Mouse (Mus musculus): Measurements from ENCODE around the gene Cyb5b. TPM values are rescaled to one million over a fixed set of nuclear protein-coding genes. Genes with fewer than 3 reads are reported as not detected.

Gene Cyb5b
- polyA plus RNA-seq, 1 experiment from 2014 or later: 93.2 TPM

- H3K4me2 ChIP-seq (replicated peaks; ENCODE audit: low read depth): no peak overlapping the region
- no peaks in the 10 kb centered on the region for H3K36me3 ChIP-seq (ENCODE audit: control insufficient read depth, insufficient read depth)
- WGBS: 56% methylated on average over 9 of the region's 9 CpGs
- ATAC-seq: no peak
- H3K9ac ChIP-seq (ENCODE audit: low read depth, low read length): no peak overlapping the region
- no peak overlapping the region for H3K27ac ChIP-seq (ENCODE audit: low read depth, low read length)
- H3K9me3 ChIP-seq (ENCODE audit: control insufficient read depth): no peaks in the 10 kb centered on the region
- H3K4me1 ChIP-seq (replicated peaks; ENCODE audit: control insufficient read depth, insufficient read depth, low read length): no peaks in the 10 kb centered on the region
- no peaks in the 10 kb centered on the region for H3K27me3 ChIP-seq (replicated peaks; ENCODE audit: control insufficient read depth, insufficient read depth, low read length)
- TF ChIP-seq CTCF (IDR thresholded peaks at IDR 0.05; ENCODE audit: low read depth): no peak
- no peak overlapping the region for H3K4me3 ChIP-seq (ENCODE audit: low read depth, low read length)
Measured at GRCm38 (mm10) chr8:107226183-107226582, 75.7 kb downstream of the Cyb5b start.

DNA sequence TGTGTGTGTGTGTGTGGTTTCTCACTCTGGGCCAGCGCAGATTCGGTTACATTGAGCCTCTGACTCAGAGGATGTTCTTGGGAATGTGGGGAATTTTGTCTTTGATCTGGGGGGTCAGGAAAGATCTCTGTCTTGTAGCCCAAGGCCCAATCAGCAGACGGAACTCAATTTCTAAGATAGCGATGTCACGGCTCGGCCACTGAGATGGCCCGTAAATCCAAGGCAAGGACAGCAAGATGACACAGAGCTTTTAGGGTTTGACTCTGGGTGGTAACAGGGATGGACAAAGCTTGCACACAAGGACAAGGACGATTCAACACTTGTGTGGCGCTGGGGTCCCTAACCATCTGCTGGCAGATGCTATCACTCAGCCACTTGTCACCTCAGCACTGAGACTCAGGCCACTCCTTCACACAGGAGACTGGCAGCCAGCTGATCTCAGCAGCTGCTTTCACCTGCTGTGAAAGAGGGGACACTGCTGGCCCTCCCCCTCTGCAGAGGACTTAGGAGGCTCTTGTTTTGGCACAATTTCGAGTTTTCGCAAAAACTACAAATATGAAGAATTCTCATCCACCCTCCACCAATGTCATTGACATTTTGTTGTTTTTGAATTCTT lies 76.7 kb downstream of the Cyb5b start:
- no peak for ATAC-seq
- Histone ChIP-seq H3K27ac (ENCODE audit: low read depth, low read length) (no peak overlapping the region), H3K4me2 (replicated peaks; ENCODE audit: low read depth) (no peak overlapping the region), H3K27me3 (replicated peaks; ENCODE audit: control insufficient read depth, insufficient read depth, low read length) (no peaks in the 10 kb centered on the region), H3K4me3 (ENCODE audit: low read depth, low read length) (no peak overlapping the region), H3K36me3 (ENCODE audit: control insufficient read depth, insufficient read depth) (no peaks in the 10 kb centered on the region), H3K9ac (ENCODE audit: low read depth, low read length) (no peak overlapping the region), H3K9me3 (ENCODE audit: control insufficient read depth) (no peaks in the 10 kb centered on the region), H3K4me1 (replicated peaks; ENCODE audit: control insufficient read depth, insufficient read depth, low read length) (no peaks in the 10 kb centered on the region)
- TF ChIP-seq CTCF (IDR thresholded peaks at IDR 0.05; ENCODE audit: low read depth): no peak
- WGBS: 64% methylated on average over 11 of the region's 11 CpGs

- no peaks in the 10 kb centered on the region for H3K27me3 ChIP-seq (replicated peaks; ENCODE audit: control insufficient read depth, insufficient read depth, low read length)
- TF ChIP-seq CTCF (IDR thresholded peaks at IDR 0.05; ENCODE audit: low read depth): no peak
- H3K36me3 ChIP-seq (ENCODE audit: control insufficient read depth, insufficient read depth): no peaks in the 10 kb centered on the region
- no peak for ATAC-seq
- no peak overlapping the region for H3K4me3 ChIP-seq (ENCODE audit: low read depth, low read length)
- no peak overlapping the region for H3K9ac ChIP-seq (ENCODE audit: low read depth, low read length)
- H3K4me1 ChIP-seq (replicated peaks; ENCODE audit: control insufficient read depth, insufficient read depth, low read length): no peaks in the 10 kb centered on the region
- no peak overlapping the region for H3K27ac ChIP-seq (ENCODE audit: low read depth, low read length)
- WGBS: 58% methylated on average over 3 of the region's 3 CpGs
- H3K9me3 ChIP-seq (ENCODE audit: control insufficient read depth): no peaks in the 10 kb centered on the region
- H3K4me2 ChIP-seq (replicated peaks; ENCODE audit: low read depth): no peak overlapping the region
Measured at GRCm38 (mm10) chr8:107233251-107233650, 82.8 kb downstream of the Cyb5b start.

DNA sequence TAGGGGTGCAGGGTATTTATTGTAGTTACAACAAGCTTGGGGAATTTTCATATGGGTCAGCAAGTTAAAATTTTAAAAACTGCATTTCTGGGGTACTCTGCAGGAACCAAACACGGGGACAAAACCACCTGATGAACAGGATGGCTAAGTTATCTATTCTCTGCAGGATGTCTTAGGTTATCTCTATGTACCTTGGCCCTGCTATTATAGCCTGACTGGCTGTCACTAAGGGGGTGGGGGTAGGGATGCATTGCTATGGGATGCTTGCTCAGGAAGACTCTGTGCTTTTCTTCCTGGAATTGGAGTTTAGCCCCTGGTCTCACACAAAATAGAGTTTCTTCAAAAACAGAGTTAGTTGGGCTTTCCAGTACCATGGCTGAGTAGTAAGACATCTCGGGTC lies 83.3 kb downstream of the Cyb5b start:
- Histone ChIP-seq H3K9ac (ENCODE audit: low read depth, low read length) (no peak overlapping the region), H3K27ac (ENCODE audit: low read depth, low read length) (no peak overlapping the region), H3K9me3 (ENCODE audit: control insufficient read depth) (no peaks in the 10 kb centered on the region), H3K4me1 (replicated peaks; ENCODE audit: control insufficient read depth, insufficient read depth, low read length) (no peaks in the 10 kb centered on the region), H3K36me3 (ENCODE audit: control insufficient read depth, insufficient read depth) (no peaks in the 10 kb centered on the region), H3K4me3 (ENCODE audit: low read depth, low read length) (no peak overlapping the region), H3K27me3 (replicated peaks; ENCODE audit: control insufficient read depth, insufficient read depth, low read length) (no peaks in the 10 kb centered on the region), H3K4me2 (replicated peaks; ENCODE audit: low read depth) (no peak overlapping the region)
- TF ChIP-seq CTCF (IDR thresholded peaks at IDR 0.05; ENCODE audit: low read depth): no peak
- WGBS: 59% methylated on average over 2 of the region's 2 CpGs
- ATAC-seq: no peak

Other genes with a start within 250 kb of the Cyb5b start
- gene Sntb2, start 214.9 kb upstream of the Cyb5b start, polyA plus RNA-seq (2015; fragmentation: Nextera tagmentation; extraction: Ambion mirVana): 8.3 and 10.0 TPM in 2 replicates
- 48.8 and 49.1 TPM in 2 replicates for gene Vps4a, start 119.4 kb upstream of the Cyb5b start, polyA plus RNA-seq (2015; fragmentation: Nextera tagmentation; extraction: Ambion mirVana)
- gene Pdf, start 102.0 kb upstream of the Cyb5b start, polyA plus RNA-seq (2015; fragmentation: Nextera tagmentation; extraction: Ambion mirVana): 20.8 and 22.2 TPM in 2 replicates
- gene Cog8, start 94.0 kb upstream of the Cyb5b start, polyA plus RNA-seq (2015; fragmentation: Nextera tagmentation; extraction: Ambion mirVana): 21.6 and 25.4 TPM in 2 replicates
- gene Nip7, start 93.8 kb upstream of the Cyb5b start, polyA plus RNA-seq (2015; fragmentation: Nextera tagmentation; extraction: Ambion mirVana): 42.8 and 44.7 TPM in 2 replicates
- gene Tmed6, start 85.0 kb upstream of the Cyb5b start, polyA plus RNA-seq (2015; fragmentation: Nextera tagmentation; extraction: Ambion mirVana): 10.5 and 11.2 TPM in 2 replicates
- 11.2 and 12.1 TPM in 2 replicates for gene Terf2, start 54.1 kb upstream of the Cyb5b start, polyA plus RNA-seq (2015; fragmentation: Nextera tagmentation; extraction: Ambion mirVana)
- 4.8 and 6.6 TPM in 2 replicates for gene Nfat5, start 142.8 kb downstream of the Cyb5b start, polyA plus RNA-seq (2015; fragmentation: Nextera tagmentation; extraction: Ambion mirVana)

All from intestine, postnatal 0 days (tissue).